Mouse (Mus musculus) ES-E14 (cell line): ENCODE data around the gene Ttf1. TPM values are rescaled to one million over a fixed set of nuclear protein-coding genes. Genes with fewer than 3 reads are reported as not detected.

Source experiments
- DNase-seq: peaks from one replicate; pipeline ENCODE4 v3.0.0-alpha.2; 2013; ENCODE audit warnings: low read depth, low spot score
- H3K27ac ChIP-seq: 2 replicates; pipeline ENCODE4 v1.5.1; 2012; ENCODE audit warnings: low read depth, mild to moderate bottlenecking, low read length, moderate library complexity, mixed read lengths; ENCODE audit not compliant: poor library complexity, insufficient read depth, severe bottlenecking
- H3K36me3 ChIP-seq: 2 replicates; pipeline ENCODE4 v1.6.1; 2012; ENCODE audit warnings: mild to moderate bottlenecking, low read length, moderate library complexity, mixed read lengths; ENCODE audit not compliant: control insufficient read depth, poor library complexity, insufficient read depth, severe bottlenecking
- H3K4me1 ChIP-seq, 2 experiments: fragments of 150-350 bp in 1 of 2; sonication (generic) in 1 of 2; 2 replicates each; pipeline ENCODE4 v1.6.1; 2012; ENCODE audit warnings: low read length in 2 of 2, mild to moderate bottlenecking in 1 of 2, mixed read lengths in 1 of 2; ENCODE audit not compliant: control insufficient read depth in 2 of 2, insufficient read depth in 2 of 2, poor library complexity in 1 of 2
- H3K4me3 ChIP-seq, 2 experiments: fragments of 150-350 bp in 1 of 2; sonication (generic) in 1 of 2; 2 replicates each; pipeline ENCODE4 v1.5.1; 2012; ENCODE audit warnings: low read length in 2 of 2, low read depth in 1 of 2, mild to moderate bottlenecking in 1 of 2, mixed read lengths in 1 of 2; ENCODE audit not compliant: insufficient read depth in 1 of 2, poor library complexity in 1 of 2, severe bottlenecking in 1 of 2
- H3K9ac ChIP-seq: 2 replicates; pipeline ENCODE4 v1.6.1; 2012; ENCODE audit warnings: low read depth, mild to moderate bottlenecking, low read length, mixed read lengths; ENCODE audit not compliant: poor library complexity, insufficient read depth, severe bottlenecking
- H3K9me3 ChIP-seq: fragments of 150-350 bp; sonication (generic); 2 replicates; pipeline ENCODE4 v1.6.1; 2012; ENCODE audit warnings: low read depth, mild to moderate bottlenecking, low read length; ENCODE audit not compliant: control insufficient read depth, insufficient read depth
- CHD2 ChIP-seq: IDR thresholded peaks from 2 replicates; pipeline ENCODE4 v1.6.1; 2014; ENCODE audit warnings: mild to moderate bottlenecking, low read depth, low read length, inconsistent platforms
- HCFC1 ChIP-seq: IDR thresholded peaks from 2 replicates; pipeline ENCODE4 v1.6.1; 2012; ENCODE audit warnings: low read length, inconsistent platforms, borderline replicate concordance; ENCODE audit not compliant: insufficient read depth
- MAFK ChIP-seq: IDR thresholded peaks from 2 replicates; pipeline ENCODE4 v1.6.1; 2014; ENCODE audit warnings: mild to moderate bottlenecking, low read depth, low read length, inconsistent platforms; ENCODE audit not compliant: insufficient read depth
- ZC3H11A ChIP-seq: IDR thresholded peaks from 2 replicates; pipeline ENCODE4 v1.6.1; 2012; ENCODE audit warnings: low read depth, mild to moderate bottlenecking, inconsistent platforms, low read length, borderline replicate concordance
- ZNF384 ChIP-seq: IDR thresholded peaks from 2 replicates; pipeline ENCODE4 v1.6.1; 2012; ENCODE audit warnings: low read depth, low read length, inconsistent platforms
- in situ Hi-C, 2 experiments: fragments of 600-800 bp; cut with MboI; formaldehyde crosslinking; loops; one replicate each; pipeline ENCODE4 v1.15.1; 2025; ENCODE audit warnings: low sequenced_read_pairs in 2 of 2, inconsistent platforms in 1 of 2; ENCODE audit not compliant: unreplicated experiment in 2 of 2
- total RNA-seq: library from RNA; depleted of rRNA; stranded (reverse); fragments of 300-350 nt; gene quantifications from 2 replicates; pipeline ENCODE4 v1.2.3, GENCODE M21; 2012

Ttf1 gene
- total RNA-seq, 1 experiment, result 21.0 TPM

DNA sequence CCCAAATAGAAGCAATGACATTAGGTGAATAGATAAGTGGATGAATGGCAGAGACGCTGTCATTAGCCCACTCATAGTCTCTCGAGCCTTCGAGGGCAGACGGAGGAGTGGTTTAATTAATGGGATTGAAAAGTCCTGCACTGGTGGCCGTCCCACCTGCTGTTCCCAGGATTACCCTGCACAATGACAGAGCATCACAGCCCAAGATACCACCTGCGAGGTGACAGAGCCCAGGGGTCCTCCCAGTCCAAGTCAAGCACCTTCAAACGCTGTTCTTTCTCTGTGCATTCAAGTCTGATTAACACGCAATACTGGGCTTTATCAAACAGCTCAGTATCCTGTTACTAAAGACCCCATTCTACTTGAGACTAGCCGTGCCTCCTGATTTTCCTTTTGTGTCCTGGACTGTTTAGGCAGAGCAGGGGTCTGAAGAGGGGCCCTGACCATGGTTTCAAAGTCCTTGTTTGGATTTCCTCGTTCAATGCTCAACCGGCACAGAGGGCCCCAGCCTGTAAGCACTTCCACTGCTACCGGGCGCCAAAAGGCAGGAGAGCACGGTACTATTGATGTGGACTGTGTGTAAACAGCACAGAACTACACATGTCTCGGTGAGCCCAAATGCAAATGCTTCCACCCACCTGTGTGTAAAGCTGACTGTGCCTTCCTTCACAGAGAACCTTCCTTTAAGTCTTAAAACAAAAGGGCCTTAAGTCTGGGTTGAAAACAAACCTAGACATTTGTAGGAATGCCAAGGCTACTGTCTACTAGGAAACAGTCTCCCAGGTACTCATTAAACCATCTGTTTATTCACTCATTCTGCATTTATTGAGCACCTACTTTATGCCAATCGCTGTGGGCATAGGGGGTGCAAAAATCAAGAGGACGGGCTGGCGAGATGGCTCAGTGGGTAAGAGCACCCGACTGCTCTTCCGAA, 25.3 kb upstream of the Ttf1 start:
- in situ Hi-C loops, result no loop called here
- Histone ChIP-seq H3K36me3 (no peaks in the 10 kb centered on the region), H3K4me3 (no peak overlapping the region), H3K9me3 (no peaks in the 10 kb centered on the region), H3K27ac (no peak overlapping the region), H3K4me1 (peaks cover 0 to 2% of the 10 kb centered on the region in 2 experiments; a peak in 1 of 4 replicates), H3K9ac (no peak overlapping the region)
- DNase-seq, result no peak
- TF ChIP-seq ZNF384, result no peak

DNA sequence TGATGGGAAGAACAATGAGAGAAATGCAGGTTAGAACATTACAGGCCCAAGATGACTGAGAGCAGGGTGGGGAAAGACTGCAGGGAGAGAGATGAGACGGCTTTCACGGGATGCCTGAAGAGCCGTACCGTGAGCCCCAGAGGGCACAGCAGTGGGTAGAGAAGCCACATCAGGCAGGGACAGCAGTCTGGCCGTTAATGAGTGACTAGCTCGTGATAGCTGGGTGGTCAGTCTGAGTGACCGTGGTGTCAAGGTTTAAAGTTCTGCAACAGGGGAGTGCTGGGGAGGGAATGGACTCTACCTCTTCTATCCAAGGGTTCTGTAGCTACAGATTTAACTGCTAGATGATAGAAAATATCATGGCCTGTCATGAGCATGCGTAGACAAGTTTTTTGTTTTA, 24.4 kb upstream of the Ttf1 start:
- H3K4me1 ChIP-seq, result no peaks in the 10 kb centered on the region; a peak in 1 of 4 replicates
- H3K4me3 ChIP-seq, result no peak overlapping the region
- H3K27ac ChIP-seq, result no peak overlapping the region
- H3K9ac ChIP-seq, result no peak overlapping the region
- in situ Hi-C loops, result no loop called here
- H3K9me3 ChIP-seq, result no peaks in the 10 kb centered on the region
- H3K36me3 ChIP-seq, result no peaks in the 10 kb centered on the region
- TF ChIP-seq MAFK (no peak), ZNF384 (no peak), HCFC1 (no peak), ZC3H11A (no peak), CHD2 (no peak)
- no peak for DNase-seq

DNA sequence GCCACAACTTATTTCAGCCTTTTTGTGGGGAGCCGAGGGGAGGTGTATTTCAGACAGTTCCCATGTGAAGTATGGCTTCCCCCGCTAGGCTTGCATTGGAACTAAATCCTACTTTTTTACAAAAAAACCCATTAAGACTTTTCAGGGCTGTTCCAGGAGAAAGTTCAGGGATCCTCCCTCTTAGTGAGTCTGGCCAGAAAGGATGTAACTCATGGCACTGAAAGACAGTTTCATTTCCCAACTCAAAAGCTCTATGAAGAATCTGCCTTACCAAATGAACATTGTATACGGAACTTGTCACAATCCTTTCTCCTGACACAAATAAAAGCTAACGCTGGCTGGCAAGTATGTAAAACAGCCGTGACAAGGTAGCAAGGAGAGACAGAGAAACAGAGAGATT, 20.3 kb upstream of the Ttf1 start:
- no peaks in the 10 kb centered on the region for H3K36me3 ChIP-seq
- TF ChIP-seq HCFC1, result no peak
- TF ChIP-seq ZC3H11A, result no peak
- TF ChIP-seq MAFK, result no peak
- no peak for TF ChIP-seq ZNF384
- no peak for TF ChIP-seq CHD2
- no peak overlapping the region for H3K4me3 ChIP-seq
- in situ Hi-C loops, result no loop called here
- H3K27ac ChIP-seq, result no peak overlapping the region
- no peaks in the 10 kb centered on the region; a peak in 2 of 4 replicates for H3K4me1 ChIP-seq
- no peak overlapping the region for H3K9ac ChIP-seq
- no peak for DNase-seq
- H3K9me3 ChIP-seq, result no peaks in the 10 kb centered on the region

DNA sequence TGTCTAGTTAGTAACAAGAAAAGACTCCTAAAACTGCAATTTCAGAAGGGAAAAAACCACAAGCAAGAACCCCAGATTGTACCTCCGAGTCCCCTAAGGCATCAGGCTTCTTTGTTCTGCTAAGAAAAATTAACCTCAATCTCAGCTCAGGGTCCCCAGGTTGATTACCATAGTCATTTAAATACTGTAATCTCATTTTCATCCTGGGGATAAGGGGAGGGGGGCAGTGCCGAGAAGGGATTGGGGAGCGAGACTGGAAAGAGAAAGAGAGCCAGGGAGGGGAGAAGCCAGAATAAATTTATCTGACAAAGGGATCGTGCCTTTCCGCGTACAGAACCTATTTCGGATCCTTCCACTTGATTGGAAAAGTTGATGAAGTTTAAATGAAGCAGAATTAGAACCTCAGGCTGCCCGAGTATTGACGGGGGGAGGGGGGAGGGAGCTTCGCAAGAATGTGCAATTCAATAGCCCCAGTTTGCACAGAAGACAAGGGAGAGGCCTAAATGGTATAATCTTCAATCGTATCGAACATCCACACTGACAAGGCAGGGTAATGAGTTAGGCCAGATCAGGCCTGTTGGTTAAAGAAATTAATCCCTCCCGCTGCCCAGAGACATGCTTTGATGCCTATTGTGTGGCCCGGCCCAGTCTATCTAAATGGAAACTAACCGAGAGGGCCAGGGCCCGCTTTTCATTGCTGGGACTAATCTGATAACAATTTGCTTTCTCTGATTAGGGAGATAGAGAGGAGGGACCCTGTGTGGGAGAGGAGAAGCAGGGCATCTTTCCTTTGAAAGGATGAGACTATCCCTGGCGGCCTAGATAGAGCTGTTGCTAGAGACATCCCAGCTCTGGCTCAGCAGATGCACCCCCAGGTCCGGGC, 19.2 kb upstream of the Ttf1 start:
- Histone ChIP-seq H3K4me1 (no peaks in the 10 kb centered on the region; a peak in 2 of 4 replicates), H3K27ac (no peak overlapping the region), H3K36me3 (no peaks in the 10 kb centered on the region), H3K9ac (no peak overlapping the region), H3K9me3 (no peaks in the 10 kb centered on the region), H3K4me3 (no peak overlapping the region)
- DNase-seq, result no peak
- TF ChIP-seq ZC3H11A, result no peak
- no peak for TF ChIP-seq ZNF384
- no peak for TF ChIP-seq HCFC1
- TF ChIP-seq CHD2, result no peak
- no peak for TF ChIP-seq MAFK
- in situ Hi-C loops, result no loop called here
